Mouse (Mus musculus): ENCODE measurements around the gene Dedd.
A peak's percentile ranks its signal among the peaks of the same experiment; 100 is the strongest.
"Not testable (repeated sequence)": the region's sequence is repeated elsewhere in the genome, so short reads cannot be mapped to it uniquely, and the experiment has no call there.

Dedd gene

DNA sequence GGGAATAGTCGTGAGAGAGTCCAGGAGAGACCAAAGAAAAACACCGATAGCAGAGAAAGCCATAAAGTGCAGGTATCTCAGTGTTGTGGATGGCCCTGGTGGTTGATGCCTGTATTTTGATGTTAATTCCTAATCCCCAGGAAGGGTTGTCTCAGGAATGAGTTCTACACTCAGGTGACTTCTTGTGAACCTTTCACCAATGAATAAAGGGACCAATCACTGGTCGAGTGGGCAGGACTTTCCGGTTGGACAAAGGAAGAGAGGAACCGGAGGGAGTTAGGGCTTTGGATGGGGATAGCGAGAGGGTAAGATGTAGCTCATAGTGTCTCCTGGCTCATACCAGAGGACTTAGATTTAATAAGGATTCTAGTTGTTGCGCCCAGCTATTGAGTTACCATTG, 9.2 kb upstream of the Dedd start:
- no peak for DNase-seq (ENCODE audit: low spot score)

- DNase-seq (ENCODE audit: low spot score): no peak
Observed at GRCm38 (mm10) chr1:171320151-171320550, 8.8 kb upstream of the Dedd start.

GRCm38 (mm10) chr1:171321415-171321814, 7.5 kb upstream of the Dedd start:
- no peak for DNase-seq (ENCODE audit: low spot score)

GRCm38 (mm10) chr1:171322012-171322411, 6.9 kb upstream of the Dedd start:
- DNase-seq (ENCODE audit: low spot score): no peak

GRCm38 (mm10) chr1:171325571-171325970, 3.4 kb upstream of the Dedd start:
- no peak for DNase-seq (ENCODE audit: low spot score)

- DNase-seq (ENCODE audit: low spot score): not testable (repeated sequence)
Observed at GRCm38 (mm10) chr1:171326588-171326987, 2.4 kb upstream of the Dedd start.

GRCm38 (mm10) chr1:171328244-171328643, 701 bp upstream of the Dedd start:
- DNase-seq (ENCODE audit: low spot score): no peak

- no peak for DNase-seq (ENCODE audit: low spot score)
Observed at GRCm38 (mm10) chr1:171329433-171330215, 679 bp downstream of the Dedd start.

DNA sequence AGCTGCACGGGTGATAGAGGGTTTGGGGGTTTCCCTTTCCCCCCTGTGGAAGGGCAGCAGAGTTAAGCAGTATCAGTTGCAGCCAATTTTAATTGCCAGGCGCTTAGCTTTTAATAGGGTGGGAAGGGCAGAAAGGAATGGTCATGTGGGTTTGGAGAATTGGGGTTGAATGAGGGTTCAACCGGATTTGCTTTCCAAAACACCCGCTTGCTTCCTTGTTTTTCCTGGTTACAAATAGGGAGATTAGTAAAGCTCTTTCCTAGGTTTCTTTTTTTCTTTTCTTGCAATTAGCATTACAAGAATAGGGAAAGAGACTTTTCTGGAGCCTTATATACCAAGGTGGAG, 1.2 kb downstream of the Dedd start:
- DNase-seq (ENCODE audit: low spot score): no peak

DNA sequence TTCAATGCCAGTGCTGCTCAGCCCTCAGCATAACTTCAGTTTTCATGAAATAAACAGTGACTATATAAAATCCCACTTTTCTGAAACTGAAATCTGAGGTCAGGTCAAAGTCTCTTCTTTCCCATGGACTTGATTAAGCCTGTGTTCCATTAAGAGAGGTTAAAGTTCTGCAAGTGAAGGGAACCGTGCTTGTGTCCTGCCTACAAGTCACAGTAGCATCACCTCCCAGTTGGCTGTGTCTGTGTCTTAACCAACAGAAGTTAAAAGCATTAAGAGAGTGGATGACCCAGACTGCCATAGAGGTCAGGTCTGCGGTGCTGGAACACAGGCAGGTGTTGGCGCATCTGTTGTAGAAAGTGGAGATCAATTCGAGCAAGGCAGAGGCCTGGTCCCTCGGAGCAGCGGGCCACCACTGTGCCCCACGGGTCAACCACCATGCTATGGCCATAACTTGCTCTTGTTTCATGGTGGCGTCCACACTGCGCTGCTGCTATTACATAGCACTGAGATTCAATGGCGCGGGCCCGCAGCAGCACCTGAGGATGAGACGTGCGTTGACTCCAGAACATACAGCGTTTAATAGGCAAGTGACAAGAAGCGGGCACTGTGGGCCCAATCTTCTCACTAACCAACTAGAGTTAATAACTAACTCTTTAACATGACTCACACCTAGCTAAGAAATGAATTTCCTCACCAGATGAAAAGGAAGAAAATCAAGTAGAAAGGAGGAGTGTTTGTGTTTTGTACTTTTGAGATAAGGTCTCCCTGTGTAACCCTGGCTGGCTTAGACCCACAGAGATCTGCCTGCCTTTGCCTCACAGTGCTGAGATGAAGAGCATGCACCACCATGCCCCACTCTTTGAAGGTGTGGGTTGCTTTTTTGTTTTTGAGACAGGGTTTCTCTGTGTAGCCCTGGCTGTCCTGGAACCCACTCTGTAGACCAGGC, 13.6 kb downstream of the Dedd start:
- DNase-seq (ENCODE audit: low spot score): peak; percentile 16

DNA sequence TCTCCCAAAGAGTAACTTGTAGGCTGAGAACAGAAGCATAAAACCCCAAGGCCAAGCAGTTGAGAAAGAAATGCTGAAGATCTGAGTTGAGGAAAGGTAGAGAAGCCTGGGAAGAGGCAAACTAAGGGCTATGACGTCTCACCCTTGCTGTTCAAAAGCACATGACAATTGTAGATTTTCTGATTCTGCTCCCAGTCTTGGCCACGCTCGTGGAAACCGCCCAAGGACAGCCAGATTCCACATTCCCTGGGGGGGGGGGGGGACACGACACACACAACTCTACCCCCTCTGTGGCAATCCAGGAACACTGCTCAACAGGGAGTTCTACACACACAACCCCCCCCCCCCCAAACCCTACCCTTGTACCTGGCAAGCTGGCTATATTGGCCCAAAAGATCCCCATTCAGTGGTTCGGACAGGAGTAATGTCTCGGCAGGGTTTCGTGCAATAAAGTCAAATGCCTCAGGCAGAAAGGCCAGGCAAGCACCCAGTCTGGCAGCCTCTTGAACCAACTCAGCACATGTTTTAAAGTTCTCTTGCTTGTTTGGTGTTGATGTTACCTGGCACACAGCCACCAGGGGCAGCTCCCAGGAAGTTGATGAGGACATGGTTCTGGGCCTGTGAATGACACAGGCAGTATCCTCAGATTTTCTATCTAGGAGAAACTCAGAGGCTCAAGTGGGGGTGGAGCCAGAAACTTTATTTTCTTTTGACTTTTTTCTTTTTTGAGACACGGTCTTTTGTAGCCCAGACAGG, 15.2 kb downstream of the Dedd start:
- peak; percentile 65 for DNase-seq (ENCODE audit: low spot score)

DNA sequence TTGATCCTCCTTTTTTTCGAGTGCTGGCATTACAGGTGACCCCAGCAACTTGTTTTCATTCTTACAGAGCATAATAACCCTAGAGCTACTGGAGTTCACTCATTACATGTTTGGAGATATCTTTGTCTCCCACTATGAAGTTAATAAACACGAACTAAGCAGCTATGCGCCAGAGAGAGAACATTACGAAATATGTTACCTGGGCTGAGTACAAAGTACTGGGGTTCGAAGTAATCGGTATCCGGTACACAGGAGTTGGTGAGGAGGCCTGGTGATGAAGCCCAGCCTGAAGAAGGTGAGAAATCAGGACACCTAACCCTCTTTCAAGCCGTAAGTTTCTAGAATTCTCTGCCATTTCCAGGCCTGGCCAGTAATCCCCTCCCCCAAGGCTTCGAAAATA, 15.8 kb downstream of the Dedd start:
- DNase-seq (ENCODE audit: low spot score): no peak

DNA sequence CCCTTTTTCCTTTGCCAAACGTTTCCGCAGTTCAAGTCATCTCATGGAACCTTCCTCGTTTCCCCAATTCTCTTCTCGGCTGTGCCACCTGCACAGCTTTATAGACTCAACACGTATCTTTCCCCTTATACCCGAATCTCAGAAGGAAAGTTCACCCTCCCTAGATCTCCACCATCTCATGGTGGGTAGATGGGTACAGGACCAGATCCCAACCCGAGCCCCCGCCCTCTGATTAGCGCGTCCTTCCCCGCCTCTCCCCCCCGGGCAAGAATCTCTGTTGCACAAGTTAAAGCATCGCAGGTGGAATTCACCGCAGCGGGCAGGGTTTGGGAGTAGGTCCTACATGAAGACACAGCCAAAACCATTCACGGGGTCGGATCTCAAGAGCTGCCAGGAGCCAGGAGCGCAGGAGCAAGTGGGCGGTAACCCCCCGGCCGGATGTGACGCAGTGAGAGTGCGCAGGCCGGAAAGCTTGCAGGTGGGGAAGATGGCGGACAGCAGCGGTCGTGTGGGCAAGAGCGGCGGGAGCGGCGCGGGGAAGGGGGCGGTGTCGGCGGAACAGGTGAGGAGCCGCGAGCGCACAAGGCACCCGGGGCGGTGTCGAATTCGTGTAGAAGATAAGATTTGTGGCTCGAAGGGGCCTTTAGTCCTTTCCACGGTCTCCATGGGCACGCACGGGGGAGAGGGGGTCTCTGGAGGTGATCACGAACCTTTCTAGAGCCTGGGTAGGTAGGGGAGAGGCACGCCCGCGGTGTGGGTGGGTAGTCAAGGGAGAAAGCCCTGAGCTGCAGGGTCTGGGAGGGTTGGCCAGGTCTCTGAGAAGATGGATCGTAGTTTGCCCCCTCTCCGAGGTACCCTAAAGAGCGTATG, 16.5 kb downstream of the Dedd start, which contains the start of the genes Nit1 and Pfdn2:
TSS of gene Nit1 (minus strand) at position 422 of the 870 bp plus-strand sequence.
TSS of gene Pfdn2 (plus strand) at position 446 of the 870 bp plus-strand sequence.
- peak; percentile 94 for DNase-seq (ENCODE audit: low spot score)

DNA sequence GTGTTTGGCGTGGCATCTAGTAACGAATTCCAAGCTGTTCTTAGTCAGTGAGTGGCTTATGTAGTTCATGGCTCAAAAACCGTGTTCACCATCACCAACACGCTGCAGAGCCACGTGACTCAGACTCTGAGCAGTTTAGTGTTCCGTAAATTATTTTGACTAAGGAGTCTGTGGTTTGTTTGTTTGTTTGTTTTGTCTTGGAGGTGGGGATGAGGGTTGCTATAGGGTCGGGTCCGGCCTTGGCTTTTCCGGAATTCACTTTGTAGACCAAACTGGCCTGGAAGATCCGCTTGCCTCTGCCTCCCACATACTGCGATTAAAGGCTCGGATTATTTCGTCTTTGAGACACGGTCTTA, 17.1 kb downstream of the Dedd start:
- DNase-seq (ENCODE audit: low spot score): no peak

GRCm38 (mm10) chr1:171348665-171349064, 19.7 kb downstream of the Dedd start:
- DNase-seq (ENCODE audit: low spot score): no peak

- no peak for DNase-seq (ENCODE audit: low spot score)
Observed at GRCm38 (mm10) chr1:171349210-171349609, 20.3 kb downstream of the Dedd start.

GRCm38 (mm10) chr1:171355812-171356340, 26.9 kb downstream of the Dedd start:
- DNase-seq (ENCODE audit: low spot score): no peak

DNA sequence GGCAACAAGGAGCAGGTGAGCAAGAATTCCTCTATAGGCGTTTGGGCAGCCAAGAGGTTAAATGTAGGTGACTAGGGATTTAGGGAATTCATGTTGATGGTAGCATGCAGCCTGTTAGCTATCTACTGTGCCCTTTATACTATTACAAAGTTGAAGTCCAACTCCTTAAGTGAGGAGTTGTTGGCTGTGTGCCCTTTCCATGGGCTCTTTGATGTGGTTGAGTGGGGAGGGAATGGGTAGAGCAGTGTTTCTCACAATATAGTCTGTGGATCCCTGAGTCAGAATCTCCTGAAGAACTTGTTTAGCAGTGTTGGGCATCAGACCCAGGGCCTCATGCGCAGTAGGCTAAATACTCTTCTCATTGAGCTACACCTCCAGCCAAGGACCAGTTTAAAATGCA, 27.9 kb downstream of the Dedd start:
- no peak for DNase-seq (ENCODE audit: low spot score)

DNA sequence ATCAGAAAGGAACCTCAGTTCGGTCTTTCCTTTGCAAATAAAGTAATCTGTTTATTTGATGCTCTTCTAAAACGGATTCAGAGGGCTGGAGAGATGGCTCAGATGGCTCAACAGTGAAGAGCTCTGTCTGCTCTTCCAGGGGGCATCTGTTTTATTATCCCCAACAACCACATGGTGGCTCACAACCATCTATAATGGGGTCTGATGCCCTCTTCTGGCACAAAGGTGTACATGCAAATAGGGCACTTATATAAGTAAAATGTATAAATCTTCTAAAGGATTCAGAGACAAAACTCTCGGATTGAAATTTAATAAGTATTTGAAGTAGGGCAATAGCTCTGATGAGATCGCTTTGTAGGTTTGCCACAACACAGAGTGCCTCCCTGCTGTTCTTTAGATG, 29.5 kb downstream of the Dedd start:
- no peak for DNase-seq (ENCODE audit: low spot score)

- no peak for DNase-seq (ENCODE audit: low spot score)
Observed at GRCm38 (mm10) chr1:171360253-171360652, 31.3 kb downstream of the Dedd start.

DNA sequence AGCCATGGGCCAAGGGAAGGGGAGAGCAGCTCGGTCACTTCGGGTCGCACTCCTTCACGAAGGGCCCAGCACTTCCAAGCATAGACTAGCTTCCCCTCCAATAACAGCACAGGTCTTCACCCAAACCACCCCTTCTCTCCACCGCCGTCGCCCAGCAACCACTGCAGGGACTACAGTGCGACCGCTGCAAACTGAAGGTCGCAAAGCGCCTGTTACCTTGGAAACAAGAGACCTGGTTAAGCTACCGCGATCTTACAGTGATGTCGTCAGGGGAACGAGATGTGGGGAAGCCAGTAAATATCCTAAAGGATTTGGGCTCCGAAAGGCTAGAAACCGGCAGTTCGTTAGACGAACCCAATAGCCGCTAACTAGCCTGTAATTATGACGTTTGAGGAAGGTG, 31.7 kb downstream of the Dedd start, which contains the start of gene Klhdc9:
TSS of gene Klhdc9 (minus strand) at position 143 of the 400 bp plus-strand sequence.
- DNase-seq (ENCODE audit: low spot score): peak; percentile 85
